Mouse (Mus musculus) R1 (cell line): Measurements from ENCODE around the gene Srsf3.
A peak's percentile ranks its signal among the peaks of the same experiment; 100 is the strongest.

ENCODE experiments used
- DNase-seq: peaks from one replicate; pipeline ENCODE4 v3.0.0-alpha.2; 2018; ENCODE audit warnings: low read depth, low spot score

Gene Srsf3

DNA sequence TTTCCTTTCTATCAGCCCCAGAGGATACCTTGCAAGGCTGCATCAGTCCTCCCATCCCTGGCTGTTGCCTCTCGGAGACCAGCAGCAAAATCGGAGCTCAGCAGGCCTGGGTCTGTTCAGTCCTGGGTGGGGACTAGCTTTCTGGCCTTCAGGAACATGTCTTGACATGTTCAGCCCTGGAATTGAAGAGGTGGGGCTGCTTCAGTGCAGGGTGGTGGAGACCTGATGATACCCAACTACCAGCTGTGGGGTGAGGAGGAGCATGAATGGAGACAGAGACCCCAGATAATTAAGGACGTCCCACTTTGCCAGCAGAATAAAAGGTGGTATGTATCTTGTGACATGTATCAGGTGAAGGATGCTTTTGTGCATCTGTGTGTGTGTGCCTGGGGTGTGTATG lies 58.3 kb downstream of the Srsf3 start, which contains the start of gene Cdkn1a:
Cdkn1a (plus strand) TSS at position 201 of the 400 bp plus-strand sequence.
- peak; percentile 65 for DNase-seq

- DNase-seq: no peak
These were observed 59.0 kb downstream of the Srsf3 start for GRCm38 (mm10) chr17:29091348-29091944.

DNA sequence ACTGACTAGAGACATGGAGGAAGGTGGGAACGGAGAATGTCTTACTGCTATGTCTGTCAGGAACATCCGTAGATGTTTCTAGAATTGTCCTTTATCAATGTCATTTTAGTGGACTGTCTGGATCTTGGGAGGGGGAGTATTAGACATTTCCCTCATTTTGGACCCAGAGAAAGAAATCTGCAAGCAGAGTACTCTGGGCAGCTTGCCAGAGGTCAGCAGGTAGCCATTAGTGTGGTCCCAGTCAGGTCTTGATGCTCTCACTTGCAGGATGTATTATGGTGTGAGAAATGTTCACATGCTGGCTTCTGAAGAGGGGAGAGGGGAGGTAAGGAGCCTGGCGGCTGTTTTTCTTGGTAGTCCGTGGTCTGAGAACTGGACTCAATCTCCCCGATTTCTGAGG lies 60.1 kb downstream of the Srsf3 start:
- no peak for DNase-seq
